Mouse (Mus musculus) cortical plate, adult 2 months (tissue): ENCODE data around the gene Olfr648.

Experiments
- CTCF ChIP-seq: fragments of 200-500 bp; IDR thresholded peaks from 2 replicates; pipeline ENCODE4 v1.5.1; 2011; ENCODE audit warnings: mild to moderate bottlenecking, control low read depth, low read length; ENCODE audit not compliant: insufficient read depth; ENCODE audit errors: extremely low read depth
- POLR2A ChIP-seq: fragments of 200-500 bp; IDR thresholded peaks from 2 replicates; pipeline ENCODE4 v1.6.1; 2011; ENCODE audit warnings: mild to moderate bottlenecking, low read length, control low read depth; ENCODE audit not compliant: insufficient read depth; ENCODE audit errors: extremely low read depth

GRCm38 (mm10) chr7:104169634-104170204, 13.5 kb downstream of the Olfr648 start:
- TF ChIP-seq CTCF = no peak
- TF ChIP-seq POLR2A = no peak
